Mouse (Mus musculus) ES-E14 (cell line): ENCODE measurements around the gene Eepd1.

Experiments
- MAFK ChIP-seq: IDR thresholded peaks from 2 replicates; pipeline ENCODE4 v1.6.1; 2014; ENCODE audit warnings: mild to moderate bottlenecking, low read depth, low read length, inconsistent platforms; ENCODE audit not compliant: insufficient read depth
- ZNF384 ChIP-seq: IDR thresholded peaks from 2 replicates; pipeline ENCODE4 v1.6.1; 2012; ENCODE audit warnings: low read depth, low read length, inconsistent platforms

DNA sequence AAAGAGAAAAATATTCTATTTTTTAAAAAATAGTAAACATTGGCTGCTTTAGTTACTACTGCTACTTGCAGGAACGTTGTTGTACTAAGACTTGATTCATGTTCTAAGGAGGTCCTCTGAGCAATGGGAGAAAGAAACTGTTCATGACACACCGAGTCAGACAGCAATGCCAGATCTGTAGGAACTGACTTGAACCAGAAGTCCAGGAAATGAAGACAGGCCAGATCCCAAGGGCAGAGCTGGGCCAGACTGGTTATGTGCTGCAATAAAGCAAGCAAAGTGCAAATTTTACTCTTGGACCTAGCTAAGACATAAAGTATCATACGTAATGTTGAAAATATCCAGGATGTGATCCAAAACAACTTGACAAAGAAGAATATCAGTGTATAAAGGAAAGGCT lies 42.5 kb upstream of the Eepd1 start:
- TF ChIP-seq MAFK = no peak
- TF ChIP-seq ZNF384 = no peak
